Mouse (Mus musculus) limb, embryonic 11.5 days (tissue): ENCODE results near the gene Tars2. TPM values are rescaled to one million over a fixed set of nuclear protein-coding genes. Genes with fewer than 3 reads are reported as not detected.

ENCODE experiments used
- ATAC-seq: fragments of 200-750 bp; cut with Nextera tagmentation; 2 replicates; pipeline ENCODE4 v1.8.0; 2017; ENCODE audit warnings: low read depth; ENCODE audit not compliant: insufficient number of reproducible peaks, low FRiP score, low TSS enrichment
- DNase-seq: peaks from one replicate; pipeline ENCODE4 v3.0.0-alpha.2; 2015; ENCODE audit warnings: low spot score
- H3K27ac ChIP-seq: fragments of 300-500 bp; sonication (generic); replicated peaks from 2 replicates; pipeline ENCODE4 v1.5.1; 2014; ENCODE audit warnings: low read depth, mild to moderate bottlenecking, low read length
- H3K27me3 ChIP-seq: fragments of 300-500 bp; sonication (generic); 2 replicates; pipeline ENCODE4 v1.6.1; 2014; ENCODE audit warnings: mild to moderate bottlenecking, low read length, mixed read lengths; ENCODE audit not compliant: control insufficient read depth, insufficient read depth
- H3K36me3 ChIP-seq: fragments of 300-500 bp; sonication (generic); 2 replicates; pipeline ENCODE4 v1.6.1; 2014; ENCODE audit warnings: mild to moderate bottlenecking, low read length, moderate library complexity, mixed read lengths; ENCODE audit not compliant: control insufficient read depth, insufficient read depth
- H3K4me1 ChIP-seq: fragments of 300-500 bp; sonication (generic); 2 replicates; pipeline ENCODE4 v1.6.1; 2014; ENCODE audit warnings: low read length, mixed read lengths; ENCODE audit not compliant: control insufficient read depth, insufficient read depth
- H3K4me2 ChIP-seq: fragments of 300-500 bp; sonication (generic); 2 replicates; pipeline ENCODE4 v1.6.1; 2014; ENCODE audit warnings: low read depth, mild to moderate bottlenecking, moderate library complexity; ENCODE audit not compliant: severe bottlenecking
- H3K4me3 ChIP-seq: fragments of 300-500 bp; sonication (generic); 2 replicates; pipeline ENCODE4 v1.5.1; 2014; ENCODE audit warnings: low read depth, low read length
- H3K9ac ChIP-seq: fragments of 300-500 bp; sonication (generic); 2 replicates; pipeline ENCODE4 v1.6.1; 2014; ENCODE audit warnings: mild to moderate bottlenecking, low read length
- H3K9me3 ChIP-seq: fragments of 300-500 bp; sonication (generic); 2 replicates; pipeline ENCODE4 v1.6.1; 2016; ENCODE audit warnings: low read length; ENCODE audit not compliant: control insufficient read depth
- WGBS: fragments of 180-500 bp; shearing (Covaris S2); extraction: QIAGEN DNeasy Blood & Tissue Kit; methylation state at CpG from one replicate; pipeline ENCODE4 v1.1.7; 2014; 5-methylcytosine and 5-hydroxymethylcytosine counted together
- polyA plus RNA-seq: library from polyadenylated mRNA; unstranded; fragments of >200 nt; fragmentation: Nextera tagmentation; extraction: Ambion mirVana; gene quantifications from 2 replicates; pipeline ENCODE4 v1.2.1, GENCODE M21; 2014

Tars2 gene
- polyA plus RNA-seq, 1 experiment from 2014 or later = 64.1 TPM

GRCm38 (mm10) chr3:95732297-95732696, 27.7 kb downstream of the Tars2 start:
- Histone ChIP-seq H3K4me1 (no peaks in the 10 kb centered on the region), H3K9ac (no peak overlapping the region), H3K4me2 (no peak overlapping the region), H3K27ac (no peak overlapping the region), H3K4me3 (no peak overlapping the region), H3K9me3 (no peaks in the 10 kb centered on the region), H3K36me3 (peaks cover 7% of the 10 kb centered on the region; the same call in 1 of the 2 replicates), H3K27me3 (no peaks in the 10 kb centered on the region)
- ATAC-seq = no peak
- no peak for DNase-seq
- WGBS = 98% methylated on average over 9 of the region's 9 CpGs

- WGBS = 86% methylated on average over 4 of the region's 4 CpGs
Observed at GRCm38 (mm10) chr3:95731802-95732201, 28.2 kb downstream of the Tars2 start.

GRCm38 (mm10) chr3:95730431-95730830, 29.6 kb downstream of the Tars2 start:
- H3K4me3 ChIP-seq = no peak overlapping the region
- no peak for DNase-seq
- no peak overlapping the region for H3K27ac ChIP-seq
- no peak overlapping the region for H3K4me2 ChIP-seq
- no peaks in the 10 kb centered on the region for H3K9me3 ChIP-seq
- WGBS = 70% methylated on average over 7 of the region's 7 CpGs
- no peaks in the 10 kb centered on the region for H3K27me3 ChIP-seq
- ATAC-seq = no peak
- no peaks in the 10 kb centered on the region for H3K4me1 ChIP-seq
- peaks cover 2% of the 10 kb centered on the region; the same call in 1 of the 2 replicates for H3K36me3 ChIP-seq
- no peak overlapping the region for H3K9ac ChIP-seq

More at GRCm38 (mm10) chr3:95731802-95732201, 28.2 kb downstream of the Tars2 start:
- H3K4me3 ChIP-seq = no peak overlapping the region
- no peaks in the 10 kb centered on the region for H3K4me1 ChIP-seq
- no peak overlapping the region for H3K4me2 ChIP-seq
- H3K9me3 ChIP-seq = no peaks in the 10 kb centered on the region
- DNase-seq (no peak), ATAC-seq (no peak)
- peaks cover 7% of the 10 kb centered on the region; the same call in 1 of the 2 replicates for H3K36me3 ChIP-seq
- H3K27ac ChIP-seq = no peak overlapping the region
- no peaks in the 10 kb centered on the region for H3K27me3 ChIP-seq
- H3K9ac ChIP-seq = no peak overlapping the region

GRCm38 (mm10) chr3:95728906-95729305, 31.1 kb downstream of the Tars2 start:
- Histone ChIP-seq H3K36me3 (no peaks in the 10 kb centered on the region), H3K4me2 (no peak overlapping the region), H3K9ac (no peak overlapping the region), H3K4me1 (no peaks in the 10 kb centered on the region), H3K27ac (no peak overlapping the region), H3K27me3 (no peaks in the 10 kb centered on the region), H3K9me3 (no peaks in the 10 kb centered on the region), H3K4me3 (no peak overlapping the region)
- DNase-seq (no peak), ATAC-seq (no peak)
- 76% methylated on average over 2 of the region's 2 CpGs for WGBS

GRCm38 (mm10) chr3:95726696-95727358, 33.2 kb downstream of the Tars2 start:
- no peaks in the 10 kb centered on the region for H3K4me1 ChIP-seq
- H3K4me3 ChIP-seq = no peak overlapping the region
- no peaks in the 10 kb centered on the region for H3K36me3 ChIP-seq
- no peak overlapping the region for H3K4me2 ChIP-seq
- H3K27me3 ChIP-seq = no peaks in the 10 kb centered on the region
- no peak overlapping the region for H3K9ac ChIP-seq
- DNase-seq (no peak), ATAC-seq (no peak)
- H3K9me3 ChIP-seq = no peaks in the 10 kb centered on the region
- WGBS = 65% methylated on average over 7 of the region's 7 CpGs
- H3K27ac ChIP-seq = no peak overlapping the region

- no peaks in the 10 kb centered on the region for H3K4me1 ChIP-seq
- 85% methylated on average over 7 of the region's 7 CpGs for WGBS
Observed at GRCm38 (mm10) chr3:95725863-95726262, 34.1 kb downstream of the Tars2 start.

GRCm38 (mm10) chr3:95722386-95722785, 37.6 kb downstream of the Tars2 start:
- Histone ChIP-seq H3K4me2 (no peak overlapping the region), H3K27ac (no peak overlapping the region), H3K27me3 (no peaks in the 10 kb centered on the region), H3K9me3 (no peaks in the 10 kb centered on the region), H3K36me3 (no peaks in the 10 kb centered on the region), H3K4me1 (no peaks in the 10 kb centered on the region), H3K9ac (no peak overlapping the region), H3K4me3 (no peak overlapping the region)
- ATAC-seq (no peak), DNase-seq (no peak)
- 65% methylated on average over 3 of the region's 3 CpGs for WGBS

More at GRCm38 (mm10) chr3:95725863-95726262, 34.1 kb downstream of the Tars2 start:
- Histone ChIP-seq H3K4me3 (no peak overlapping the region), H3K27me3 (no peaks in the 10 kb centered on the region), H3K9me3 (no peaks in the 10 kb centered on the region), H3K4me2 (no peak overlapping the region), H3K36me3 (no peaks in the 10 kb centered on the region), H3K9ac (no peak overlapping the region), H3K27ac (no peak overlapping the region)
- no peak for ATAC-seq
- no peak for DNase-seq

- DNase-seq (no peak), ATAC-seq (no peak)
- no peaks in the 10 kb centered on the region for H3K9me3 ChIP-seq
Observed at GRCm38 (mm10) chr3:95718153-95718552, 41.9 kb downstream of the Tars2 start.

GRCm38 (mm10) chr3:95716075-95716474, 43.9 kb downstream of the Tars2 start:
- no peaks in the 10 kb centered on the region for H3K27me3 ChIP-seq
- no peak for ATAC-seq
- H3K27ac ChIP-seq = no peak overlapping the region
- H3K36me3 ChIP-seq = no peaks in the 10 kb centered on the region
- DNase-seq = no peak
- H3K9me3 ChIP-seq = 0 out of 2 replicates have a peak, but pooled peaks cover 3% of the 10 kb centered on the region
- no peak overlapping the region for H3K9ac ChIP-seq
- H3K4me1 ChIP-seq = no peaks in the 10 kb centered on the region
- no peak overlapping the region for H3K4me2 ChIP-seq
- WGBS = 78% methylated on average over 1 of the region's 1 CpGs
- H3K4me3 ChIP-seq = no peak overlapping the region

More at GRCm38 (mm10) chr3:95718153-95718552, 41.9 kb downstream of the Tars2 start:
- H3K27me3 ChIP-seq = no peaks in the 10 kb centered on the region
- no peaks in the 10 kb centered on the region for H3K36me3 ChIP-seq
- no peaks in the 10 kb centered on the region for H3K4me1 ChIP-seq
- H3K4me3 ChIP-seq = no peak overlapping the region
- no peak overlapping the region for H3K27ac ChIP-seq
- no peak overlapping the region for H3K4me2 ChIP-seq
- H3K9ac ChIP-seq = no peak overlapping the region
- WGBS = 90% methylated on average over 2 of the region's 2 CpGs
